Mouse (Mus musculus) heart, embryonic 13.5 days (tissue): ENCODE data around the gene Dock4. TPM values are rescaled to one million over a fixed set of nuclear protein-coding genes. Genes with fewer than 3 reads are reported as not detected.

ENCODE experiments used
- ATAC-seq: fragments of 200-750 bp; cut with Nextera tagmentation; 2 replicates; pipeline ENCODE4 v1.8.0; 2017; ENCODE audit warnings: moderate TSS enrichment; ENCODE audit not compliant: insufficient number of reproducible peaks, low FRiP score, low TSS enrichment; ENCODE audit errors: extremely low read depth
- H3K27ac ChIP-seq: fragments of 300-500 bp; sonication (generic); replicated peaks from 2 replicates; pipeline ENCODE4 v1.5.1; 2015; ENCODE audit warnings: moderate library complexity, mild to moderate bottlenecking, inconsistent platforms
- H3K27me3 ChIP-seq: fragments of 300-500 bp; sonication (generic); replicated peaks from 2 replicates; pipeline ENCODE4 v1.6.1; 2015; ENCODE audit warnings: mild to moderate bottlenecking, inconsistent platforms
- H3K36me3 ChIP-seq: fragments of 300-500 bp; sonication (generic); 2 replicates; pipeline ENCODE4 v1.6.1; 2015; ENCODE audit warnings: mild to moderate bottlenecking, inconsistent platforms
- H3K4me1 ChIP-seq: fragments of 300-500 bp; sonication (generic); 2 replicates; pipeline ENCODE4 v1.6.1; 2015; ENCODE audit warnings: inconsistent platforms
- H3K4me2 ChIP-seq: fragments of 300-500 bp; sonication (generic); 2 replicates; pipeline ENCODE4 v1.6.1; 2015; ENCODE audit warnings: inconsistent platforms, mild to moderate bottlenecking, moderate library complexity
- H3K4me3 ChIP-seq: fragments of 300-500 bp; sonication (generic); 2 replicates; pipeline ENCODE4 v1.5.1; 2015; ENCODE audit warnings: moderate library complexity, mild to moderate bottlenecking, inconsistent platforms
- H3K9ac ChIP-seq: fragments of 300-500 bp; sonication (generic); 2 replicates; pipeline ENCODE4 v1.6.1; 2015; ENCODE audit warnings: inconsistent platforms, mild to moderate bottlenecking, moderate library complexity
- H3K9me3 ChIP-seq: fragments of 300-500 bp; sonication (generic); 2 replicates; pipeline ENCODE4 v1.6.1; 2016; ENCODE audit warnings: inconsistent platforms
- WGBS: fragments of 180-500 bp; shearing (Covaris S2); methylation state at CpG from one replicate; pipeline ENCODE4 v1.1.7; 2015; ENCODE audit warnings: mixed read lengths; 5-methylcytosine and 5-hydroxymethylcytosine counted together
- polyA plus RNA-seq: library from polyadenylated mRNA; unstranded; fragments of >200 nt; fragmentation: Nextera tagmentation; extraction: Ambion mirVana; gene quantifications from 2 replicates; pipeline ENCODE4 v1.2.1, GENCODE M21; 2015

Dock4 gene
- polyA plus RNA-seq, 1 experiment from 2014 or later, result 6.9 TPM

GRCm38 (mm10) chr12:40551317-40551716, 105.6 kb downstream of the Dock4 start:
- no peak for ATAC-seq
- 81% methylated on average over 3 of the region's 3 CpGs for WGBS
- Histone ChIP-seq H3K27ac (no peak overlapping the region), H3K27me3 (no peaks in the 10 kb centered on the region), H3K4me1 (no peaks in the 10 kb centered on the region), H3K4me2 (no peak overlapping the region), H3K9me3 (no peaks in the 10 kb centered on the region), H3K4me3 (no peak overlapping the region), H3K36me3 (no peaks in the 10 kb centered on the region), H3K9ac (no peak overlapping the region)

GRCm38 (mm10) chr12:40552201-40552600, 106.4 kb downstream of the Dock4 start:
- 52% methylated on average over 1 of the region's 1 CpGs for WGBS
- Histone ChIP-seq H3K4me2 (no peak overlapping the region), H3K27me3 (no peaks in the 10 kb centered on the region), H3K9me3 (no peaks in the 10 kb centered on the region), H3K27ac (no peak overlapping the region), H3K4me1 (peaks cover 5% of the 10 kb centered on the region; the same call in 1 of the 2 replicates), H3K36me3 (no peaks in the 10 kb centered on the region), H3K4me3 (no peak overlapping the region), H3K9ac (no peak overlapping the region)
- no peak for ATAC-seq

- H3K4me1 ChIP-seq, result peaks cover 5% of the 10 kb centered on the region; the same call in 1 of the 2 replicates
- WGBS, result 85% methylated on average over 2 of the region's 2 CpGs
These were observed 108.2 kb downstream of the Dock4 start for GRCm38 (mm10) chr12:40553929-40554328.

GRCm38 (mm10) chr12:40554941-40555511, 109.3 kb downstream of the Dock4 start:
- H3K4me1 ChIP-seq, result peaks cover 5% of the 10 kb centered on the region; the same call in 1 of the 2 replicates
- WGBS, result 83% methylated on average over 6 of the region's 6 CpGs
- H3K4me2 ChIP-seq, result no peak overlapping the region
- ATAC-seq, result no peak
- H3K9ac ChIP-seq, result no peak overlapping the region
- H3K27ac ChIP-seq, result no peak overlapping the region
- no peaks in the 10 kb centered on the region for H3K9me3 ChIP-seq
- H3K27me3 ChIP-seq, result no peaks in the 10 kb centered on the region
- no peaks in the 10 kb centered on the region for H3K36me3 ChIP-seq
- no peak overlapping the region for H3K4me3 ChIP-seq

More at GRCm38 (mm10) chr12:40553929-40554328, 108.2 kb downstream of the Dock4 start:
- Histone ChIP-seq H3K9ac (no peak overlapping the region), H3K4me2 (no peak overlapping the region), H3K27ac (no peak overlapping the region), H3K9me3 (no peaks in the 10 kb centered on the region), H3K27me3 (no peaks in the 10 kb centered on the region), H3K36me3 (no peaks in the 10 kb centered on the region), H3K4me3 (no peak overlapping the region)
- no peak for ATAC-seq

- Histone ChIP-seq H3K9me3 (no peaks in the 10 kb centered on the region), H3K4me3 (no peak overlapping the region), H3K9ac (no peak overlapping the region), H3K4me1 (peaks cover 5% of the 10 kb centered on the region; the same call in 1 of the 2 replicates), H3K36me3 (no peaks in the 10 kb centered on the region), H3K27me3 (no peaks in the 10 kb centered on the region), H3K27ac (peak overlapping the region; percentile 53; the same call in 1 of the 2 replicates), H3K4me2 (peak overlapping the region; percentile 21; the same call in 1 of the 2 replicates)
- WGBS, result 61% methylated on average over 3 of the region's 3 CpGs
- ATAC-seq, result no peak
These were observed 112.8 kb downstream of the Dock4 start for GRCm38 (mm10) chr12:40558600-40558999.

- Histone ChIP-seq H3K36me3 (no peaks in the 10 kb centered on the region), H3K27ac (peak overlapping the region; percentile 53; the same call in 1 of the 2 replicates), H3K9ac (no peak overlapping the region), H3K4me2 (peak overlapping the region; percentile 21; the same call in 1 of the 2 replicates), H3K27me3 (no peaks in the 10 kb centered on the region), H3K9me3 (no peaks in the 10 kb centered on the region), H3K4me1 (peaks cover 5% of the 10 kb centered on the region; the same call in 1 of the 2 replicates), H3K4me3 (no peak overlapping the region)
- WGBS, result 60% methylated on average over 11 of the region's 11 CpGs
- no peak for ATAC-seq
These were observed 113.4 kb downstream of the Dock4 start for GRCm38 (mm10) chr12:40559103-40559502.

GRCm38 (mm10) chr12:40563703-40564102, 118.0 kb downstream of the Dock4 start:
- Histone ChIP-seq H3K36me3 (no peaks in the 10 kb centered on the region), H3K9ac (no peak overlapping the region), H3K9me3 (no peaks in the 10 kb centered on the region), H3K27me3 (no peaks in the 10 kb centered on the region), H3K4me1 (0 out of 2 replicates have a peak, but pooled peaks cover 3% of the 10 kb centered on the region), H3K4me2 (no peak overlapping the region), H3K27ac (no peak overlapping the region), H3K4me3 (no peak overlapping the region)
- 79% methylated on average over 1 of the region's 1 CpGs for WGBS
- ATAC-seq, result no peak

GRCm38 (mm10) chr12:40564261-40564660, 118.5 kb downstream of the Dock4 start:
- H3K36me3 ChIP-seq, result no peaks in the 10 kb centered on the region
- H3K9ac ChIP-seq, result no peak overlapping the region
- no peak overlapping the region for H3K27ac ChIP-seq
- no peak overlapping the region for H3K4me2 ChIP-seq
- no peak overlapping the region for H3K4me3 ChIP-seq
- H3K9me3 ChIP-seq, result no peaks in the 10 kb centered on the region
- H3K4me1 ChIP-seq, result peaks cover 7% of the 10 kb centered on the region
- H3K27me3 ChIP-seq, result no peaks in the 10 kb centered on the region
- 65% methylated on average over 2 of the region's 2 CpGs for WGBS
- no peak for ATAC-seq

- Histone ChIP-seq H3K9me3 (no peaks in the 10 kb centered on the region), H3K4me3 (no peak overlapping the region), H3K27me3 (no peaks in the 10 kb centered on the region), H3K27ac (no peak overlapping the region), H3K4me1 (peaks cover 19% of the 10 kb centered on the region), H3K36me3 (no peaks in the 10 kb centered on the region), H3K9ac (no peak overlapping the region), H3K4me2 (no peak overlapping the region)
- no peak for ATAC-seq
- 79% methylated on average over 4 of the region's 4 CpGs for WGBS
These were observed 122.7 kb downstream of the Dock4 start for GRCm38 (mm10) chr12:40568365-40568885.

- WGBS, result 60% methylated on average over 9 of the region's 9 CpGs
- no peaks in the 10 kb centered on the region for H3K9me3 ChIP-seq
- no peaks in the 10 kb centered on the region for H3K36me3 ChIP-seq
- ATAC-seq, result no peak
- H3K9ac ChIP-seq, result no peak overlapping the region
- no peak overlapping the region for H3K27ac ChIP-seq
- H3K4me2 ChIP-seq, result no peak overlapping the region
- no peaks in the 10 kb centered on the region for H3K27me3 ChIP-seq
- H3K4me1 ChIP-seq, result peaks cover 19% of the 10 kb centered on the region
- H3K4me3 ChIP-seq, result no peak overlapping the region
These were observed 123.5 kb downstream of the Dock4 start for GRCm38 (mm10) chr12:40568971-40569968.

- Histone ChIP-seq H3K4me1 (peaks cover 16% of the 10 kb centered on the region), H3K36me3 (no peaks in the 10 kb centered on the region), H3K4me3 (no peak overlapping the region), H3K27me3 (no peaks in the 10 kb centered on the region), H3K9ac (no peak overlapping the region), H3K4me2 (no peak overlapping the region), H3K27ac (no peak overlapping the region), H3K9me3 (no peaks in the 10 kb centered on the region)
- no peak for ATAC-seq
- WGBS, result 15% methylated on average over 1 of the region's 1 CpGs
These were observed 124.5 kb downstream of the Dock4 start for GRCm38 (mm10) chr12:40570250-40570649.
